Mouse (Mus musculus) gastrocnemius, postnatal 4 days (tissue): ENCODE results near the gene Naglu. TPM values are rescaled to one million over a fixed set of nuclear protein-coding genes. Genes with fewer than 3 reads are reported as not detected.
A peak's percentile ranks its signal among the peaks of the same experiment; 100 is the strongest.

Experiments
- DNase-seq, 2 experiments: peaks; one replicate each; pipeline ENCODE4 v3.0.0; 2021 to 2022; ENCODE audit warnings: low spot score in 2 of 2, mixed read lengths in 2 of 2
- long read RNA-seq, 2 experiments: library from polyadenylated mRNA; stranded (forward); transcript quantifications; one replicate each; pipeline ENCODE4 v2.0.0; 2021
- total RNA-seq, 2 experiments: library from RNA; stranded (reverse); gene quantifications; 2 replicates each; pipeline ENCODE4 v1.2.3; 2021

Gene Naglu
- 10 to 100 TPM; 11.4 to 12.8 TPM for total RNA-seq
- long read RNA-seq, experiment 1, transcript Naglu-201 (6 exons, 2,560 nt) = major isoform, 25 of 28 reads
- long read RNA-seq, experiment 1, partial matches to known transcripts = 1 of 28 reads
- long read RNA-seq, experiment 1, other reads (novel, unspliced or antisense) = 2 of 28 reads
- long read RNA-seq, experiment 2, transcript Naglu-201 (6 exons, 2,560 nt) = major isoform, 33 of 41 reads
- long read RNA-seq, experiment 2, partial matches to known transcripts = 2 of 41 reads
- long read RNA-seq, experiment 2, other reads (novel, unspliced or antisense) = 6 of 41 reads

GRCm38 (mm10) chr11:101069391-101070188 lies at the start of gene Naglu:
Gene Naglu (plus strand): TSS chr11:101070012.
- DNase-seq = peak; percentile 95 to 96

GRCm38 (mm10) chr11:101023371-101023770 lies 46.4 kb upstream of the Naglu start:
- peak in 1 of 2 experiments; percentile 53 for DNase-seq

GRCm38 (mm10) chr11:101024001-101024400 lies 45.8 kb upstream of the Naglu start:
- DNase-seq = no peak

DNA sequence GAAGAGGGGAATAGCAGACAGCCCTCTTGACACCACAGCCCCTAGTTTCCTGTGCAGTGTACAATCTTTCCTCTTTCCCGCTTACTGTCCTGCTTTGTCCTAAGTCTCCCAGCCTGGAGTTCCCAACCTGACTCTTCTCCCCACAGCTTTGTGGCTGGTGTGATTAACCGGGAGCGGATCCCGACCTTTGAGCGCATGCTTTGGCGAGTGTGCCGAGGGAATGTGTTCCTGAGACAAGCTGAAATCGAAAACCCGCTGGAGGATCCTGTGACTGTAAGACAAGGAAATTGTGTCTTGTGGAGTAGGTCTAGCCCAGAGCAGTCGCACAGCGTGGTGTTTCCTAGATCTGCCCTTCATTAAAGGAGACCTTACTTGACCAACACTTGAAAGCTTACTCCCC lies 42.7 kb upstream of the Naglu start:
- DNase-seq = no peak

DNA sequence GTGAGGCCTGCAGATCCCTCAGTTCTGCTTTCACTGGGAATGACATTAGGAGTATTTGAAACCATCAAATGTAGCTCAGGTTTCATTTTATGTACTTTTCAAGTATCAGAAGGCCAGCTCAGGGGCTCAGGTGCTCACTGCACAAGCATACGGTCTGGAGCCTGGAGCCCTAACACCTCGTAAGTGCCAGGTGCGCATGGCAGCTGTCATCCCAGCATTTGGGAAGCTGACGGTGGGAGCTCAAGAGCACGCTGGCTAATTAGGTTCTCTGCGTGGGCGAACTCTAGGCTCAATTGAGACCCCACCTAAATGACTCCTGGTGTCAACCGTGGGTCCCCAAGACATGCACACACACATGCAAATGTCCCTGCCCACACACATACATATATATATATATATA lies 40.5 kb upstream of the Naglu start:
- DNase-seq = no peak

DNA sequence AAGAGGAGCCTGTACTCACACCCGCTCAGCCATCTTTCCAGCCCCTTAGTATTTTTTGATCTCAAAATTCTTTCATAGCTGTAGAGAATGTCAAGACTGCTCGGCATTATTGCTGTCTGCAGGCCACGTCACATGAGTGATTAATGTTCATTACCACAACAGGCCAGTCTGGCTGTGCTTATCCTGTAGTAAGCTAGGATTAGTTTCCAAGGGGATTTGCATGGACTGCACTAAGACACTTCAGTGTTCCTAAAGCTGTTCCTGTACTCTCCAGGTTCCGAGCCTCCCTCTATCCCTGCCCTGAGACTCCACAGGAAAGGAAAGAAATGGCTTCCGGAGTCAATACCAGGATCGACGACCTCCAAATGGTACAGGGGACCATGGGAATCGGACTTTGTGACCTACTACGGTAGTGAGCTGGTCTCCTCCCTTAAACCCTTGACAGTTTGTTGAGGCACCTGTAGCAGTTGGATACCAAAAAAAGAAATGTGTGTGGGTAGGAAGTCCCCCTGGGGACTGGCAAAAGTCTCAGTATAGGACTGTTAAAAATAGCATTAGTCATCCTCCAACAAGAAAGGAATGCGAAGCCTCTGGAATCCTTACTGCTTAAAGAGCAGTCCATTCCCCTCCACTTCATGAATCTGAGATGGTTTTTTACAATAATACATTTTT lies 39.5 kb upstream of the Naglu start:
- no peak for DNase-seq

GRCm38 (mm10) chr11:101030808-101031156 lies 39.0 kb upstream of the Naglu start:
- DNase-seq = no peak

DNA sequence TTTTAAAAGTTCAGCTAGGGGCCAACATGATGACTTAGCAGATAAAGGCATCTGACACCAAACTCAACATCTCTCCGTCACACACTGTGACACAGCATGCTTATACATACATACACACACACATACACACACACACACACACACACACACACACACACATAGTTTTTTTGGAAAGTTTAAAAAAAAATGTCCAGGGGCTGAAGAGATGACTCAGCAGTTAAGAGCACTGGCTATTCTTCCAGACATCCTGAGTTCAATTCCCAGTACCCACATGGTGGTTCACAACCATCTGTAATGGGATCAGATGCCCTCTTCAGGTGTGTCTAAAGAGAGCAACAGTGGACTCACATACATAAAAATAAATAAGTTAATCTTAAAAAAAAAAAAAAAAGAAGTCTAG lies 38.3 kb upstream of the Naglu start:
- no peak for DNase-seq

- no peak for DNase-seq
Measured at GRCm38 (mm10) chr11:101033856-101034500, 35.8 kb upstream of the Naglu start.

DNA sequence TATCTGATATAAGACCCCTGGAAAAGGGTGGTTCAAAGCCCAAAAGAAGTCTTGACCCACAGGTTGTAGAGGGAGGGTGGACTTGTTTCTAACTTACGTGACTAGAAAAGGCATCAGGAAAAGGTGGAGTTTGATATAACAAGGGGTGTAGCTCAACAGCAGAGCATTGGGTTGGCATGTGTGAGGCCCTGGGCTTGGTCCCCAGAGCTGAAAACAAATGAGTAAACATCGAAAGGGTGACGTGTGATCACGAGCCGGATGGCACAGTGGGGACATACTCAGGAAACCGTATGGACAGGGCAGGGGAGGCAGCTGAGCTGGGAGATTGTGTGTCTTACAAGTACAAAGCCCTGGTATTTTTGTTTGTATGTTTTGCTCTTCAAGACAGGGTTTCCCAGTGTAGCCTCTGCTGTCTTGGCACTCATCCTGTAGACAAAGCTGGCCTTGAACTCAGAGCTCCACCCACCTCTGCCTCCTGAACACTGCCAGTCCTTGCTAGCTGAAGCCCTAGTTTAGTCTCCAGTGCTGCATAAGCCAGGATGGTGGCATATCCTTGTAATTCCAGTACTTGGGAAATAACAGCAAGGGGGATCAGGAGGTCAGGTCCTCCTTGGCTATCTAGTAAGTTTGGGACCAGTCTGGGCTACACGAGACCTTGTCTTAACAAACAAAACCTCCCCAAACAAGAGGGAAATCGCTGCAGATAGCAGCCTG lies 35.0 kb upstream of the Naglu start:
- DNase-seq = no peak

DNA sequence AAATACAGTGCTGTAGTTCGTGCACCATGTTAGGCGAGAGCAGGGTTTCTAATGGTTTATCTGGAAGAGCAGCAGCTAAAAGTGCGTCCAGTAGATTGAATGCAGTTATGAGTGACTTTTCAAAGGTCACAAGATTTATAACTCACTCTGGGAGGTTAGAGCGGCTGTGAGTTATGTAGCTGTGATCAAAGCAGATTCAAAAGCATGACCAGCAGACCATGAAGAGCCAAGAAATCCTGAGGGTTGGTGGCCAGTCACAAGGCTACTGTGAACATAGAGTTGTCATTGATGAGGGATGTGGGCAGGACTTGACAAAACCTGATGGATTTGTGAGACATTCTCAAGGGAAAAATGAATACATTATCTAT lies 34.5 kb upstream of the Naglu start:
- DNase-seq = no peak

DNA sequence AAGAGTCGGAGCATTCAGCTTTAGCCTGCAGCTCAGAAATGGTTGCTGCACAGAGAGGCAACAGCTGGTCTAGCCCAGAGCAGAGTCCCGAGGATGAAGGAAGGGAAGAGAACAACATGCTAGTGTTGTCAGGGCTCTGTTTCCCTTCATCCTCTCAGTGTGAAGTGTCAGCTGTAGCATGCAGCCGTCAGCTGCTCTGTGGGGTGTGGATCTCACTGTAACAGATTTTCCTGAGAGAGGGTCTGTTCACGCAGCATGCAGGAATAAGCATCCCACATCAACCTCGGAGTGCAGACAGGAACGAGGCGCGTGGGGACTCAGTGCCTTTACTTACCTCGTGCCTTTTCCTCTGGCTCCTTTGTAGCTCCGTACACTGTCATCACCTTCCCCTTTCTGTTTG lies 32.0 kb upstream of the Naglu start:
- no peak for DNase-seq

DNA sequence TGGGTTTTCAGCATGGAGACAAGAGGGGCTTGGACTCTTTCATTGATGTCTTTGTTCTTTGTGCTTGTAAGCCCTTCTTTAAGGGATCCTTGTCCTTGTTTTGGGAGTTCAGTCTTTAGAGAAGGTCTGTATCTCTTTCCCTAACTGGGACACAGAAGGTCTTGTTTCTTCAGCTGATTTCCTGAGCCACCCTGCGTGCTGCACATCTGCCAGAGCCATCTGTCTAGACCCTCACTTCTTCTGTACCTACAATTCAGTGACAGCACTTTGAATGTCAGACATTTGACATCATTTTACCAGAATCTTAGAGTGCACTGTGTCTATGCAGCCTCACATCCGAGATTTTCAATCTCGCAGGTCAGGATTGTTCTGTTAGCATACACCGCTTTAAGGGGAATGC lies 24.0 kb upstream of the Naglu start:
- no peak for DNase-seq

DNA sequence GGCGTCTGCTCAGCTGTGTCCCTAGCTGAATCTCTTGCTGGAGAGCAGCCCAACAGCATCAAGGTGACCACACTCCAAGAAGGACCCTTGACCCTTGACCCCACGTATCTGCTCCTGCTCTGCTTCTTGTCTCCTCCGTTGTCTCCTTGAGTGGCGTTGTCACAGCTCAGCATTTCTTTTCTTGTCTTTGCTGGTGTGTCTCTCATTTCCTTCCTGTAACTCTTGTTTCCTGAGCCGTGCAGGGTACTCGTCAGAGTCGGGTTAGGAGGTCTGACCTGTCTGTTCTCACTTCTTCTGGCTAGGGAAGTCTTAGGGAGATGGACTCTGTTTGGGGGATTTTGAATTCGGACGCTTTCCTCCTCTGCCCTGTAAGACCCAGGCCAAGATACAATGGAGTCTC lies 23.4 kb upstream of the Naglu start:
- no peak for DNase-seq

DNA sequence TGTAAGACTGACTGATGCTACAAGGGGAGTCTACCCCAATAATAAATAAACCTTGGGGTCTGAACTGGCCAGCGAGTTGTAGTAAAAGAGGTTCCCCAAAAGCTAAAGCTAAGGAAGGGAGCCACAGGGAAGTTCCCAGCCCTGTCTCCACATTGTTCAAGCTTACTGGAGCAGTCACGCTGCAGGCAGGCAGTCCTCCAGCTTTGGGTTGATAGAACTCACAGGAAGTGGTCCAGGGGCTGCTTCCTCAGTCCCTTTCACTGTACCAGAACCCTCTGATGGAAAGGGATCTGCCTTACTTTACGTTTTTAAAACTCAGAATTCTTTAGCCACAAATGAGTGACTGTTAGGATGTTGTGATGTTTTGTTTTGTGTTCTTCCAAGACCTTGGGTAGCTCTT lies 22.3 kb upstream of the Naglu start:
- no peak for DNase-seq

DNA sequence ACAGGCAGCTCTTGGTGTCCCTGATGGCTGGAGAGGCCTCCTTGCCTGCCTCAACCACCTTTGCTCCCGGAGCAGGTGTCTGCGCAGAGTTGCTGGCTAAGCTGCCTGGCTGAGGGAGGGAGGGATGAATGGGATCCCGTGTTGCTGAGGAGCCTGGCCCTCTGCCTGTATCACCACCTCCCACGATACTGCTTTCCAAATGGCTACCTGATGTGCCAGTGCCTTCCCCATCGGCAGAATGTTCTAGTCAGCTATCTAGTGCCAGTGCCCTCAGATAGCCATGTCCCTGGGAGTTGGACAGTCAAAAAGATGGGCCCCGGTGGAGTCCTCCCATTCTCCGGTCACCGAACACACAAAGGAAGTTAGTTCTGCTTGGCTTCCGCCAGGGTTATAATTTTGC lies 19.5 kb upstream of the Naglu start:
- no peak for DNase-seq

GRCm38 (mm10) chr11:101051051-101051493 lies 18.7 kb upstream of the Naglu start:
- no peak for DNase-seq

GRCm38 (mm10) chr11:101051617-101052016 lies 18.2 kb upstream of the Naglu start:
- no peak for DNase-seq

GRCm38 (mm10) chr11:101052751-101053473 lies 16.9 kb upstream of the Naglu start:
- peak in 1 of 2 experiments; percentile 68 for DNase-seq

DNA sequence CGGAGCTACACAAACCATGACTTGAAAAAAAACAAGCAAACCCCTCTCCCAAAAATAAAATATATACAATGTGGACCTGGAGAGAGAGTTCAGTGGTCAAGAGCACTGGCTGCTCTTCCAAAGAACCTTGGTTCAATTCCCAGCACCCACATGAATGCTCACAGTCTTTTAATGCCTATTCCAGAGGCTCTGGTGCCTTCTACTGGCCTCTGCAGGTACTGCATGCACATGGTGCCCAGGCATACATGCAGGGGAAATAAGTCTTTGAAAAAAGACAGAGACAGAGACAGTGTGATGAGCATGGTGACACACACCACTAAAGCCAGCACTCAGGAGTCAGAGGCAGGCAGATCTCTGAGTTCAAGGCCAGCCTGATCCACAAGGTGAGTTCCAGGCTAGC lies 15.8 kb upstream of the Naglu start:
- DNase-seq = no peak
